Comparison of ENCODE assay signal across 8 mouse cellular contexts in genomic region chr2:93415281-93415680, GRCm38 (mm10). TPM values are rescaled to one million over a fixed set of nuclear protein-coding genes. Genes with fewer than 3 reads are reported as not detected.
DNase-seq lines count a peak whose midpoint lies in the region; ATAC-seq and TF ChIP-seq lines count a peak whose summit lies in the region.

No protein-coding gene starts in this region.

- peak; percentile 87 for TF ChIP-seq CTCF in lung, embryonic 14.5 days (IDR thresholded peaks at IDR 0.05; ENCODE audit: low read depth)

- no peaks in the 10 kb centered on the region for H3K27me3 ChIP-seq in forebrain, embryonic 14.5 days (replicated peaks; ENCODE audit: control insufficient read depth, insufficient read depth, low read length)
- H3K27me3 ChIP-seq in forebrain, embryonic 13.5 days: no peaks in the 10 kb centered on the region
- no peaks in the 10 kb centered on the region for H3K27me3 ChIP-seq in neural tube, embryonic 15.5 days (replicated peaks)
- no peaks in the 10 kb centered on the region for H3K27me3 ChIP-seq in embryonic facial prominence, embryonic 11.5 days (ENCODE audit: control insufficient read depth, insufficient read depth, low read length)
- H3K27me3 ChIP-seq in lung, embryonic 14.5 days (ENCODE audit: insufficient read depth, low read length): no peaks in the 10 kb centered on the region

- ATAC-seq in forebrain, embryonic 14.5 days: no peak
- no peak for ATAC-seq in forebrain, embryonic 13.5 days
- no peak for ATAC-seq in neural tube, embryonic 15.5 days (ENCODE audit: low FRiP score)
- ATAC-seq in embryonic facial prominence, embryonic 11.5 days (replicated peaks; ENCODE audit: insufficient number of reproducible peaks, low FRiP score, low TSS enrichment, low read depth): 0 out of 2 replicates have a peak, but pooled peaks have one; percentile 3
- ATAC-seq in lung, embryonic 14.5 days (ENCODE audit: insufficient read depth): no peak

- H3K9me3 ChIP-seq in forebrain, embryonic 14.5 days (replicated peaks; ENCODE audit: control insufficient read depth, low read length): no peaks in the 10 kb centered on the region
- no peaks in the 10 kb centered on the region for H3K9me3 ChIP-seq in forebrain, embryonic 13.5 days (replicated peaks)
- H3K9me3 ChIP-seq in neural tube, embryonic 15.5 days (replicated peaks): no peaks in the 10 kb centered on the region
- no peaks in the 10 kb centered on the region for H3K9me3 ChIP-seq in embryonic facial prominence, embryonic 11.5 days (replicated peaks; ENCODE audit: control insufficient read depth, low read length)
- no peaks in the 10 kb centered on the region for H3K9me3 ChIP-seq in lung, embryonic 14.5 days (ENCODE audit: low read depth, low read length)

- DNase-seq in forebrain, embryonic 14.5 days (ENCODE audit: low spot score): peak; percentile 31
- peak; percentile 61 for DNase-seq in neural tube, embryonic 10.5 days (ENCODE audit: extremely low spot score, low spot score)
- peak; percentile 54 for DNase-seq in embryonic facial prominence, embryonic 11.5 days (ENCODE audit: low spot score)
- peak; percentile 68 for DNase-seq in lung, embryonic 14.5 days
- peak; percentile 41 for DNase-seq in spleen, postnatal 36 days (ENCODE audit: low spot score in 2 of 2)
- no peak for DNase-seq in layer of hippocampus, adult 9-11 months

- no peak overlapping the region for H3K27ac ChIP-seq in forebrain, embryonic 14.5 days (ENCODE audit: low read depth, low read length)
- H3K27ac ChIP-seq in forebrain, embryonic 13.5 days: no peak overlapping the region
- H3K27ac ChIP-seq in neural tube, embryonic 15.5 days (replicated peaks): no peak overlapping the region
- H3K27ac ChIP-seq in embryonic facial prominence, embryonic 11.5 days (replicated peaks; ENCODE audit: low read depth, low read length): no peak overlapping the region
- no peak overlapping the region for H3K27ac ChIP-seq in lung, embryonic 14.5 days (ENCODE audit: low read depth)

- H3K4me3 ChIP-seq in forebrain, embryonic 14.5 days (ENCODE audit: low read depth, low read length): no peak overlapping the region
- H3K4me3 ChIP-seq in forebrain, embryonic 13.5 days: no peak overlapping the region
- H3K4me3 ChIP-seq in neural tube, embryonic 15.5 days (replicated peaks): no peak overlapping the region
- H3K4me3 ChIP-seq in embryonic facial prominence, embryonic 11.5 days (ENCODE audit: low read depth, low read length): no peak overlapping the region
- H3K4me3 ChIP-seq in lung, embryonic 14.5 days (ENCODE audit: low read depth, low read length): no peak overlapping the region

- no peaks in the 10 kb centered on the region for H3K36me3 ChIP-seq in forebrain, embryonic 14.5 days (ENCODE audit: control insufficient read depth, insufficient read depth, low read length)
- H3K36me3 ChIP-seq in forebrain, embryonic 13.5 days (ENCODE audit: poor library complexity, severe bottlenecking): no peaks in the 10 kb centered on the region
- H3K36me3 ChIP-seq in neural tube, embryonic 15.5 days: no peaks in the 10 kb centered on the region
- H3K36me3 ChIP-seq in embryonic facial prominence, embryonic 11.5 days (replicated peaks; ENCODE audit: control insufficient read depth, insufficient read depth, low read depth, low read length): no peaks in the 10 kb centered on the region
- H3K36me3 ChIP-seq in lung, embryonic 14.5 days (ENCODE audit: insufficient read depth): no peaks in the 10 kb centered on the region

- no peak overlapping the region for H3K4me2 ChIP-seq in forebrain, embryonic 14.5 days (ENCODE audit: low read length)
- no peak overlapping the region for H3K4me2 ChIP-seq in forebrain, embryonic 13.5 days
- no peak overlapping the region for H3K4me2 ChIP-seq in neural tube, embryonic 15.5 days
- no peak overlapping the region for H3K4me2 ChIP-seq in embryonic facial prominence, embryonic 11.5 days (ENCODE audit: low read depth, low read length)
- H3K4me2 ChIP-seq in lung, embryonic 14.5 days: no peak overlapping the region

- 39% methylated on average over 5 of the region's 5 CpGs for WGBS in forebrain, embryonic 14.5 days
- WGBS in forebrain, embryonic 13.5 days: 42% methylated on average over 5 of the region's 5 CpGs
- WGBS in neural tube, embryonic 15.5 days: 38% methylated on average over 5 of the region's 5 CpGs
- WGBS in embryonic facial prominence, embryonic 11.5 days: 32% methylated on average over 5 of the region's 5 CpGs
- WGBS in lung, embryonic 14.5 days: 31% methylated on average over 5 of the region's 5 CpGs

- H3K4me1 ChIP-seq in forebrain, embryonic 14.5 days (ENCODE audit: control insufficient read depth, insufficient read depth, low read length): peaks cover 6% of the 10 kb centered on the region
- peaks cover 24% of the 10 kb centered on the region for H3K4me1 ChIP-seq in forebrain, embryonic 13.5 days
- H3K4me1 ChIP-seq in neural tube, embryonic 15.5 days: peaks cover 10% of the 10 kb centered on the region
- no peaks in the 10 kb centered on the region; the same call in 1 of the 2 replicates for H3K4me1 ChIP-seq in embryonic facial prominence, embryonic 11.5 days (ENCODE audit: control insufficient read depth, insufficient read depth, low read length)
- H3K4me1 ChIP-seq in lung, embryonic 14.5 days (ENCODE audit: insufficient read depth): no peaks in the 10 kb centered on the region

- no peak overlapping the region for H3K9ac ChIP-seq in forebrain, embryonic 14.5 days (ENCODE audit: low read length)
- H3K9ac ChIP-seq in forebrain, embryonic 13.5 days: no peak overlapping the region
- no peak overlapping the region for H3K9ac ChIP-seq in neural tube, embryonic 15.5 days (replicated peaks)
- H3K9ac ChIP-seq in embryonic facial prominence, embryonic 11.5 days (replicated peaks; ENCODE audit: low read length): no peak overlapping the region
- H3K9ac ChIP-seq in lung, embryonic 14.5 days: no peak overlapping the region

RNA-seq across cellular contexts. Expression of gene Cd82, which starts 47.7 kb away (rescaled TPM):
- 16.8 and 18.6 TPM in 2 replicates for polyA plus RNA-seq in forebrain, embryonic 14.5 days (2014; fragmentation: Nextera tagmentation; extraction: Ambion mirVana)
- 12.0 and 14.8 TPM in 2 replicates for polyA plus RNA-seq in forebrain, embryonic 13.5 days (2015; fragmentation: Nextera tagmentation; extraction: Ambion mirVana)
- 22.4 and 68.9 TPM in 2 replicates for polyA plus RNA-seq in neural tube, embryonic 15.5 days (2015; fragmentation: Nextera tagmentation; extraction: Ambion mirVana)
- 6.8 and 7.5 TPM in 2 replicates for polyA plus RNA-seq in embryonic facial prominence, embryonic 11.5 days (2014; fragmentation: Nextera tagmentation; extraction: Ambion mirVana)
- 21.7 and 22.2 TPM in 2 replicates for polyA plus RNA-seq in lung, embryonic 14.5 days (2014; fragmentation: Nextera tagmentation; extraction: Ambion mirVana)
